Mouse (Mus musculus) bone marrow, adult 2 months (tissue): ENCODE data around the gene Eno3. TPM values are rescaled to one million over a fixed set of nuclear protein-coding genes. Genes with fewer than 3 reads are reported as not detected.

Source experiments
- H3K27ac ChIP-seq: fragments of 200-500 bp; 2 replicates; pipeline ENCODE4 v1.5.1; 2012; ENCODE audit warnings: low read depth, mild to moderate bottlenecking, control low read depth, inconsistent platforms, low read length; ENCODE audit not compliant: control insufficient read depth, poor library complexity, insufficient read depth
- H3K4me1 ChIP-seq: fragments of 200-500 bp; 2 replicates; pipeline ENCODE4 v1.6.1; 2011; ENCODE audit warnings: low read length; ENCODE audit not compliant: control insufficient read depth, insufficient read depth
- H3K4me3 ChIP-seq: fragments of 200-500 bp; replicated peaks from 2 replicates; pipeline ENCODE3; 2011; ENCODE audit warnings: mild to moderate bottlenecking, low read depth, low read length, control low read depth; ENCODE audit not compliant: control insufficient read depth
- CTCF ChIP-seq: fragments of 200-500 bp; IDR thresholded peaks from 2 replicates; pipeline ENCODE4 v1.5.1; 2011; ENCODE audit warnings: low read length, control low read depth; ENCODE audit not compliant: control insufficient read depth, insufficient read depth
- POLR2A ChIP-seq: fragments of 200-500 bp; IDR thresholded peaks from 2 replicates; pipeline ENCODE4 v1.6.1; 2011; ENCODE audit warnings: low read depth, mild to moderate bottlenecking, control low read depth, low read length, borderline replicate concordance; ENCODE audit not compliant: control insufficient read depth
- WGBS: fragments of 180-500 bp; shearing (Covaris S2); methylation state at CpG from one replicate; pipeline ENCODE4 v1.1.7; 2018; 5-methylcytosine and 5-hydroxymethylcytosine counted together
- polyA plus RNA-seq: library from polyadenylated mRNA; stranded (reverse); fragments of >200 nt; gene quantifications from 2 replicates; pipeline ENCODE4 v1.2.4, GENCODE M21; 2011; ENCODE audit warnings: low replicate concordance; ENCODE audit not compliant: missing spikeins, insufficient read depth, insufficient read length

The Eno3 gene
- polyA plus RNA-seq, 1 experiment = 29.8 TPM

- WGBS = 95% methylated on average over 8 of the region's 8 CpGs
- Histone ChIP-seq H3K4me3 (no peak overlapping the region), H3K27ac (no peak overlapping the region), H3K4me1 (no peaks in the 10 kb centered on the region; the same call in 1 of the 2 replicates)
- no peak for TF ChIP-seq CTCF
- TF ChIP-seq POLR2A = no peak
Measured at GRCm38 (mm10) chr11:70666687-70667086, 9.7 kb downstream of the Eno3 start.

- no peaks in the 10 kb centered on the region; the same call in 1 of the 2 replicates for H3K4me1 ChIP-seq
- no peak for TF ChIP-seq CTCF
- H3K4me3 ChIP-seq = no peak overlapping the region
- 54% methylated on average over 14 of the region's 14 CpGs for WGBS
- peak overlapping the region; percentile 30; the same call in 1 of the 2 replicates for H3K27ac ChIP-seq
Measured at GRCm38 (mm10) chr11:70667271-70668150, 10.5 kb downstream of the Eno3 start.

- Histone ChIP-seq H3K4me1 (no peaks in the 10 kb centered on the region; the same call in 1 of the 2 replicates), H3K4me3 (peak overlapping the region; percentile 84), H3K27ac (peak overlapping the region; percentile 68)
- TF ChIP-seq CTCF (no peak), POLR2A (no peak)
- WGBS = under 1% methylated on average over 15 of the region's 15 CpGs
Measured at GRCm38 (mm10) chr11:70668335-70668770, 11.4 kb downstream of the Eno3 start.

GRCm38 (mm10) chr11:70668771-70669505 is 11.9 kb downstream of the Eno3 start, which contains the start of gene Spag7:
Gene Spag7 (minus strand): TSS chr11:70669416.
- Histone ChIP-seq H3K4me3 (peak within 1 kb of the TSS; percentile 84), H3K4me1 (no peaks in the 10 kb centered on the region; the same call in 1 of the 2 replicates), H3K27ac (peak within 1 kb of the TSS; percentile 95)
- TF ChIP-seq POLR2A (peak; percentile 78; the same call in 1 of the 2 replicates), CTCF (peak; percentile 21; the same call in 1 of the 2 replicates)
- under 1% methylated on average over 44 of the region's 44 CpGs for WGBS

GRCm38 (mm10) chr11:70669582-70670345 is 12.8 kb downstream of the Eno3 start:
- H3K4me3 ChIP-seq = peak overlapping the region; percentile 84
- peak; percentile 23; the same call in 1 of the 2 replicates for TF ChIP-seq CTCF
- TF ChIP-seq POLR2A = no peak
- under 1% methylated on average over 31 of the region's 31 CpGs for WGBS
- H3K4me1 ChIP-seq = no peaks in the 10 kb centered on the region; the same call in 1 of the 2 replicates
- H3K27ac ChIP-seq = peak overlapping the region; percentile 95

GRCm38 (mm10) chr11:70670483-70670882 is 13.5 kb downstream of the Eno3 start:
- H3K27ac ChIP-seq = no peak overlapping the region
- no peaks in the 10 kb centered on the region; the same call in 1 of the 2 replicates for H3K4me1 ChIP-seq
- H3K4me3 ChIP-seq = no peak overlapping the region
- 80% methylated on average over 14 of the region's 14 CpGs for WGBS
- TF ChIP-seq POLR2A (no peak), CTCF (no peak)

- Histone ChIP-seq H3K27ac (no peak overlapping the region), H3K4me3 (no peak overlapping the region), H3K4me1 (no peaks in the 10 kb centered on the region; the same call in 1 of the 2 replicates)
- no peak for TF ChIP-seq CTCF
- no peak for TF ChIP-seq POLR2A
- 86% methylated on average over 16 of the region's 16 CpGs for WGBS
Measured at GRCm38 (mm10) chr11:70671333-70672047, 14.5 kb downstream of the Eno3 start.
